Mouse (Mus musculus) pancreas, adult 10 weeks (tissue): ENCODE measurements around the gene Appbp2. TPM values are rescaled to one million over a fixed set of nuclear protein-coding genes. Genes with fewer than 3 reads are reported as not detected.

Experiments
- polyA plus RNA-seq: library from polyadenylated mRNA; stranded (reverse); fragments of 350-450 nt; fragmentation: Illumina TruSeq; extraction: RNeasy Lipid Tissue Mini Kit (QIAGEN cat#74804); gene quantifications from one replicate; pipeline ENCODE4 v1.2.3, GENCODE M21; 2015; ENCODE audit warnings: low read depth, low replicate concordance; ENCODE audit not compliant: insufficient read depth

The Appbp2 gene
- 4.2 TPM for polyA plus RNA-seq

DNA sequence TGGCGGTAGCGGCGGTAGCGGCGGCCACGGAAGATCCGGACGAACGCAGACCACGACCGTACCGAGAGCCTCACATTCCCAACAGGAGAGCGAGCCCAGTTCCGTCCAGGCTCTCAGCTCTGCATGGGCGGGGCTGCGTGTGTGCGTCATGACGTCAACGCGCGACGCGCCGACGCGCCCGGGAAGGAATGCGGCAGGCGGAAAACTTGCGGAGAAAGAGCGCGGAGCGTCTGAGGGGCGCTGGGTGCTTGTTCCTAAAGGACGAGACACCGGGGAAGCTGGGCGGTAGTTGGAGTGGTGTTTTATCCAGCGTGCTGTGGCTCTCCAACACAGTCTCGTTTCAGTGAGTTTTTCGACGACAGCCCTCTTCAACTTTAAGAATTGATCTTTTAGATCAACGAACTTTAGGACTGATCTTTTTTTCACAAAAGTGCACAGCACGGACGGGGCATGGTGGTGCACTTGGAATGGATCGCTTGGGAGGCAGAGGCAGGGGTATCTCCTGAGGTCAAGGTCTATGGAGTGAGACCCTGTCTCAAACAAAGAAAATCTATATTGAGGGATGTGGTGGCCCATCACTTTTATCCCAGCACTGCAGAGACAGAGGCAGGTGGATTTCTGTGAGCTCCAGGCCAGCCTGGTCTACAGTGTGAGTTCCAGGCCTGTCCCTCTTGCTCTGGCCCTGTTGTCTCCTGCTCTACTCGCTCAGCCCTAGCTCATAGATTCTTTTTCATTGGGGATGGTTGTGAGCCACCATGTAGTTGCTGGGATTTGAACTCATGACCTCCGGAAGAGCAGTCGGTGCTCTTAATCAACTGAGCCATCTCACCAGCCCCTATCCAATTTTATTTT lies at the start of gene Appbp2:
Gene Appbp2 (minus strand): TSS at position 141 of the 852 bp plus-strand sequence.

DNA sequence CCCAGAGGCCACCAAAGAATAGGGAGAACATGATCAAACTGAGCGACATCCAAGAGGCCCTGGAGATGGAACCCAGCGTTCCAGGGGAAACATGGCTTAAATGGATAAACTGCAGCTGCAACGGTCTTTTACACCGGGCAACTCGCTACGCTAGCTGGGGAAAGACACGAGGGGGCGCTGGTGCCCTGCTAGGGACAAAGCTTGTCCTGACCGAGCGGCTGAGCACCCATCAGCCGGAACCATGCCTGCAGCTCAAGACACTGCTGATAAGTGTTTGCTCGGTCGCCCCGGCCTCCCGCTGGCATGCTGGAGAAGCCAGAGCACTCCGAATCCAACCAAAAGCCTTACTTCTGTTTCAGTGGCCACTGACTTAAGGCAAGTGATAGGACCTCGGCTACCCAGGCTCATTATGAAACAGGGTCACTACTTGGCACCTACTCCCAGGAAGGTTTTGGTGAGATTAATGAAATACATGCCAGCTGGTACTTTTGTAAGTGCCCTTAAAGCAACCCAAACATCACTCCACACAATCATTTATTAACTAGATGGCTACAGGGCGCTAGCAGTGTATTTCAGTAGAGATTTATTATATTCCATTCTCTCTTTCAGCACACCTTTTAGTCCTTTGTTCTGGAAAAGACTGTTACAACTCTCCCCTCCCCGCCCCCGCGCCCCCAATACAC lies 64.7 kb downstream of the Appbp2 start, which contains the start of gene 1700125H20Rik:
Gene 1700125H20Rik (plus strand): TSS at position 347 of the 683 bp plus-strand sequence.

DNA sequence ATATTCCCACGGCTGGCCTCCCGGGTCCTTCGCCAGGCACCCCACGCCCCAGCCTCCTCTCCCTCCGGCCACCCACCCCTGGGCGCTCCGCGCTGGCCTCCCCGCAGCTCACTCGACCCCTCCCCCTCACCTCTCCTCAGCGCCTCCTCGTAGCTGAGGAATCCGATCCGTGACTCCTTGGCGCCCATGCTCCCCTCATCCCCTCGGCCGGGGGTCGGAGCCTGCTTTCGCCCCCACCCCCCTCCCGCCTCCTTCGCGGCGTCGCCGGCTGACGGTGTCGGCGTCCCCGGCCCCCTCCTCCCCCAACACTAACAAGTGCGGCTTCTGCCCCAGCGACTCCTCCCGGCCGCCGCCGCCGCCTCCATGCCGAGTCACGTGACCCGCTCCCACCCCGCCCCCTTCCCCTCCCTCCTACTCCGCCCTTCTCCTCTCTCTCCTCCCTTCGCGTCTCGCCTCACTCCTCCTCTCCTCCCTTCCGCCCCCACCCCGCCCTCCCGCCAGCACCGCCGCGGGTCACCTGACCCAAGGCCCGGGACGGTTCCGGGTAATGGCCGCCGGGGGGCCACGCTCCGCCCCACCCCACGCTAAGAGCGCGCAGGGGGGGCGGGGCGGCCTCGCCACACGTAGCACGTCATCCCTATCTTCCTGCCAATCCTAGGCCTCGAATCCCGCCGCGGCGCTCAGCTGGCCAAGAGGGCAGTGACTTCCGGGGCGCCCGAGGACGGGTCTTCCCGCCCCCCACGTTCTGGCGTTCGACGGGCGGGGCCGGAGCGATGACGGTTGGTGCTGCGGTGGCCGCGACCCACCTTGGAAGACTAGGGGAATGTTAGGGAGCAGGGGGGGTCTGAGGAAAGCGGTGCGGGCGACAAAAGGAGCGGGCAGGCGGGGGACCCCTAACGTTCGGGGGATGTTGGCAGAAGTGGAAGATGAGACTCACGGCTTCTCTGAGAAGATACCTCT lies 95.1 kb downstream of the Appbp2 start, which contains the start of gene Usp32:
Gene Usp32 (minus strand): TSS at position 581 of the 960 bp plus-strand sequence.

Other genes with a start within 250 kb of the Appbp2 start
- 5.7 TPM for gene Usp32, start 95.0 kb downstream of the Appbp2 start, polyA plus RNA-seq
- gene 1700125H20Rik, start 64.7 kb downstream of the Appbp2 start, polyA plus RNA-seq: not detected
- gene Ppm1d, start 76.1 kb upstream of the Appbp2 start, polyA plus RNA-seq: 2.1 TPM
- gene Bcas3, start 118.0 kb upstream of the Appbp2 start, polyA plus RNA-seq: 5.7 TPM